Mouse (Mus musculus) bone marrow, adult 2 months (tissue): Measurements from ENCODE around the gene Nup88. TPM values are rescaled to one million over a fixed set of nuclear protein-coding genes. Genes with fewer than 3 reads are reported as not detected.

ENCODE experiments used
- H3K27ac ChIP-seq: fragments of 200-500 bp; 2 replicates; pipeline ENCODE4 v1.5.1; 2012; ENCODE audit warnings: low read depth, mild to moderate bottlenecking, control low read depth, inconsistent platforms, low read length; ENCODE audit not compliant: control insufficient read depth, poor library complexity, insufficient read depth
- H3K4me1 ChIP-seq: fragments of 200-500 bp; 2 replicates; pipeline ENCODE4 v1.6.1; 2011; ENCODE audit warnings: low read length; ENCODE audit not compliant: control insufficient read depth, insufficient read depth
- H3K4me3 ChIP-seq: fragments of 200-500 bp; replicated peaks from 2 replicates; pipeline ENCODE3; 2011; ENCODE audit warnings: mild to moderate bottlenecking, low read depth, low read length, control low read depth; ENCODE audit not compliant: control insufficient read depth
- CTCF ChIP-seq: fragments of 200-500 bp; IDR thresholded peaks from 2 replicates; pipeline ENCODE4 v1.5.1; 2011; ENCODE audit warnings: low read length, control low read depth; ENCODE audit not compliant: control insufficient read depth, insufficient read depth
- POLR2A ChIP-seq: fragments of 200-500 bp; IDR thresholded peaks from 2 replicates; pipeline ENCODE4 v1.6.1; 2011; ENCODE audit warnings: low read depth, mild to moderate bottlenecking, control low read depth, low read length, borderline replicate concordance; ENCODE audit not compliant: control insufficient read depth
- WGBS: fragments of 180-500 bp; shearing (Covaris S2); methylation state at CpG from one replicate; pipeline ENCODE4 v1.1.7; 2018; 5-methylcytosine and 5-hydroxymethylcytosine counted together
- polyA plus RNA-seq: library from polyadenylated mRNA; stranded (reverse); fragments of >200 nt; gene quantifications from 2 replicates; pipeline ENCODE4 v1.2.4, GENCODE M21; 2011; ENCODE audit warnings: low replicate concordance; ENCODE audit not compliant: missing spikeins, insufficient read depth, insufficient read length

The Nup88 gene
- polyA plus RNA-seq, 1 experiment: 63.1 TPM

- no peak for TF ChIP-seq POLR2A
- TF ChIP-seq CTCF: 0 out of 2 replicates have a peak, but pooled peaks have one; percentile 20
- WGBS: under 1% methylated on average over 35 of the region's 35 CpGs
- Histone ChIP-seq H3K27ac (peak within 1 kb of the TSS; percentile 50), H3K4me3 (peak within 1 kb of the TSS; percentile 86), H3K4me1 (peaks cover 1% of the 10 kb centered on the region; the same call in 1 of the 2 replicates)
These were observed 34.6 kb upstream of the Nup88 start, which contains the start of gene Dhx33 for GRCm38 (mm10) chr11:71004316-71004773. Gene Dhx33, minus strand, starts transcription at chr11:71004437.

- H3K27ac ChIP-seq: peak overlapping the region; percentile 50
- TF ChIP-seq POLR2A (no peak; the same call in 1 of the 2 replicates), CTCF (no peak)
- peaks cover 1% of the 10 kb centered on the region; the same call in 1 of the 2 replicates for H3K4me1 ChIP-seq
- WGBS: under 1% methylated on average over 49 of the region's 49 CpGs
- H3K4me3 ChIP-seq: peak overlapping the region; percentile 86
These were observed 34.0 kb upstream of the Nup88 start for GRCm38 (mm10) chr11:71003611-71004315.

GRCm38 (mm10) chr11:71001167-71001566 is 31.4 kb upstream of the Nup88 start:
- no peak overlapping the region for H3K27ac ChIP-seq
- 91% methylated on average over 4 of the region's 4 CpGs for WGBS
- peaks cover 1% of the 10 kb centered on the region; the same call in 1 of the 2 replicates for H3K4me1 ChIP-seq
- TF ChIP-seq CTCF (no peak), POLR2A (no peak)
- no peak overlapping the region for H3K4me3 ChIP-seq

- Histone ChIP-seq H3K4me3 (peak within 1 kb of the TSS; percentile 77), H3K27ac (no peak within 1 kb of the TSS), H3K4me1 (peaks cover 1% of the 10 kb centered on the region; the same call in 1 of the 2 replicates)
- WGBS: under 1% methylated on average over 64 of the region's 64 CpGs
- TF ChIP-seq POLR2A (peak; percentile 57; the same call in 1 of the 2 replicates), CTCF (peak; percentile 93)
These were observed 12.9 kb upstream of the Nup88 start, which contains the start of gene C1qbp for GRCm38 (mm10) chr11:70982557-70983228. Gene C1qbp, minus strand, starts transcription at chr11:70983026.

- H3K27ac ChIP-seq: no peak overlapping the region
- WGBS: 3% methylated on average over 12 of the region's 12 CpGs
- H3K4me1 ChIP-seq: peaks cover 1% of the 10 kb centered on the region; the same call in 1 of the 2 replicates
- no peak for TF ChIP-seq POLR2A
- TF ChIP-seq CTCF: no peak
- H3K4me3 ChIP-seq: peak overlapping the region; percentile 77
These were observed 12.3 kb upstream of the Nup88 start for GRCm38 (mm10) chr11:70982030-70982429.

GRCm38 (mm10) chr11:70980751-70981510 is 11.2 kb upstream of the Nup88 start:
- H3K27ac ChIP-seq: no peak overlapping the region
- TF ChIP-seq POLR2A (no peak), CTCF (no peak)
- WGBS: 82% methylated on average over 14 of the region's 14 CpGs
- H3K4me3 ChIP-seq: no peak overlapping the region
- H3K4me1 ChIP-seq: peaks cover 1% of the 10 kb centered on the region; the same call in 1 of the 2 replicates

- Histone ChIP-seq H3K4me1 (peaks cover 1% of the 10 kb centered on the region; the same call in 1 of the 2 replicates), H3K27ac (no peak overlapping the region), H3K4me3 (no peak overlapping the region)
- 80% methylated on average over 6 of the region's 6 CpGs for WGBS
- TF ChIP-seq POLR2A (no peak), CTCF (no peak)
These were observed 10.5 kb upstream of the Nup88 start for GRCm38 (mm10) chr11:70980232-70980631.

GRCm38 (mm10) chr11:70977293-70977692 is 7.5 kb upstream of the Nup88 start:
- TF ChIP-seq POLR2A (no peak), CTCF (no peak)
- H3K27ac ChIP-seq: no peak overlapping the region
- H3K4me3 ChIP-seq: no peak overlapping the region
- 86% methylated on average over 6 of the region's 6 CpGs for WGBS
- H3K4me1 ChIP-seq: no peaks in the 10 kb centered on the region; the same call in 1 of the 2 replicates
